Mouse (Mus musculus) duodenum, adult 2 months (tissue): ENCODE data around the gene Nipsnap2. TPM values are rescaled to one million over a fixed set of nuclear protein-coding genes. Genes with fewer than 3 reads are reported as not detected.

Source experiments
- polyA plus RNA-seq: library from polyadenylated mRNA; depleted of rRNA; stranded (reverse); fragments of >200 nt; gene quantifications from 2 replicates; pipeline ENCODE4 v1.2.3, GENCODE M21; 2012; ENCODE audit warnings: low replicate concordance; rRNA removed

Gene Nipsnap2
- polyA plus RNA-seq = 8.9 and 16.3 TPM in 2 replicates

GRCm38 (mm10) chr5:129724834-129725773 is at the start of gene Nipsnap2:
TSS of gene Nipsnap2 (plus strand) at chr5:129725063.

GRCm38 (mm10) chr5:129708412-129708811 is 16.5 kb upstream of the Nipsnap2 start, which contains the start of gene Sept14:
TSS of gene Sept14 (minus strand) at chr5:129708512.

GRCm38 (mm10) chr5:129715326-129715861 is 9.5 kb upstream of the Nipsnap2 start, which contains the start of gene Mrps17:
TSS of gene Mrps17 (plus strand) at chr5:129715497.

GRCm38 (mm10) chr5:129786818-129787790 is 62.2 kb downstream of the Nipsnap2 start, which contains the start of gene Psph:
TSS of gene Psph (minus strand) at chr5:129787449.

Other genes with a start within 250 kb of the Nipsnap2 start
- gene Sfswap, start 223.8 kb upstream of the Nipsnap2 start, polyA plus RNA-seq = 59.5 and 76.5 TPM in 2 replicates
- 3.0 and 6.7 TPM in 2 replicates for gene Mmp17, start 140.9 kb upstream of the Nipsnap2 start, polyA plus RNA-seq
- gene Zfp11, start 55.0 kb upstream of the Nipsnap2 start, polyA plus RNA-seq = 0.21 and 0.41 TPM in 2 replicates
- gene Sept14, start 16.6 kb upstream of the Nipsnap2 start, polyA plus RNA-seq = not detected in 2 replicates
- gene Mrps17, start 9.6 kb upstream of the Nipsnap2 start, polyA plus RNA-seq = 19.4 and 49.4 TPM in 2 replicates
- gene Psph, start 62.4 kb downstream of the Nipsnap2 start, polyA plus RNA-seq = 10.3 and 17.4 TPM in 2 replicates
- 4.2 and 4.8 TPM in 2 replicates for gene Sumf2, start 121.9 kb downstream of the Nipsnap2 start, polyA plus RNA-seq
- gene Chchd2, start 162.4 kb downstream of the Nipsnap2 start, polyA plus RNA-seq = 2,820 and 3,839 TPM in 2 replicates
- gene Zbed5, start 170.7 kb downstream of the Nipsnap2 start, polyA plus RNA-seq = 0.21 and 0.55 TPM in 2 replicates
- gene Phkg1, start 173.5 kb downstream of the Nipsnap2 start, polyA plus RNA-seq = 0.06 and 0.39 TPM in 2 replicates
- 3.3 and 4.1 TPM in 2 replicates for gene Nupr1l, start 183.5 kb downstream of the Nipsnap2 start, polyA plus RNA-seq
- 6.6 and 11.2 TPM in 2 replicates for gene Vkorc1l1, start 216.9 kb downstream of the Nipsnap2 start, polyA plus RNA-seq